Mouse (Mus musculus) embryonic stem cell, embryonic (primary cell): ENCODE measurements around the gene Gipr.
"Not testable (repeated sequence)": the region's sequence is repeated elsewhere in the genome, so short reads cannot be mapped to it uniquely, and the experiment has no call there.

ENCODE experiments used
- CTCF ChIA-PET, 4 experiments: fragments of 300-600 bp in 2 of 4; fragments of 350-600 bp in 2 of 4; sonication (Branson Sonifier 250); formaldehyde crosslinking; loops; one replicate each; lab custom pipeline; 2022; ENCODE audit warnings: inconsistent platforms in 2 of 4; lab: Charles Lee
- POLR2A ChIA-PET, 4 experiments: fragments of 300-600 bp in 2 of 4; fragments of 350-600 bp in 2 of 4; sonication (Branson Sonifier 250); formaldehyde crosslinking; loops; one replicate each; lab custom pipeline; 2022; ENCODE audit warnings: antibody characterized with exemption in 4 of 4, inconsistent platforms in 1 of 4; lab: Charles Lee

Gene Gipr

DNA sequence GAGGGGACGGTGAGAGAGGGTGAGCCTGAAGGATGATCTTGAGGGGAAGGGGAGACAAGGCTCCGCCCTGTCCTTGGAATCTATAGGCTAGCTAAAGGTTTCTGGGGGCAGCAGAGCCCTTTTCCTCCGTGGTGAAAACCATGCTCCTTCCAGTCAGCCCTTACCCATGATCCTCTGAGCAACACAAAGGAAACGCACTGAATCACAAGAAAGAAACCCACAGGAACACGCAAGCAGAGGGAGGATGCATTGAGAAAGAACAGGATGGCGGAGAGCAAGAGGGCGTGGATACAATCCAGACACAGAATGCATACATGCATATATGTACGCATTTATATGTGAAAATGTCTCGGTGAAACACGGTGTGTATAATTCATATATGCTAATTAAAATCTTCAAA is 3.6 kb upstream of the Gipr start:
- ChIA-PET CTCF (interaction anchor here in 2 of 4 experiments (1.0 to 1.2 kb wide), 2 partner anchors 37 to 48 kb away, joined by 3 read pairs; no protein-coding TSS in a partner anchor), POLR2A (interaction anchor here in 1 of 4 experiments (1.2 to 1.5 kb wide), 2 partner anchors 8 to 33 kb away, joined by 3 read pairs; no protein-coding TSS in a partner anchor)

DNA sequence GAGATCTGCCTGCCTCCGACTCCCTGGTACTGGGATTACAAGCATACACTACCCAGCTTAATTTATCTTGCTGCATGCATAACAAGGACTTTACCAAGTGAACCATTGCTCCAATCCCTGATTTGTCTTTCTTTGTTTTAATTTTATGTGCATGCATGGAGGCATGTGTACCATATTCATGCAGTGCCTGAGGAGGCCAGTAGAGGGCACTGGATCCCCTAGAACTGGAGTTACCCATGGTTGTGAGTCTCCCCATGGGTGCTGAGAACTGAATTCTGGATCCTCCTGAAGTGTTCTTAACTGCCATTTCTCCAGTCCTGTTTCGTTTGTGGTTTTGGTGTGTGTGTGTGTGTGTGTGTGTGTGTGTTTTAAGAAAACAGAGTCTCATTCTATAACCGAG is 1.1 kb upstream of the Gipr start:
- CTCF ChIA-PET, result interaction anchor here in 1 of 4 experiments (1.1 kb wide), 1 partner anchor 14 kb away, joined by 4 read pairs; no protein-coding TSS in a partner anchor

DNA sequence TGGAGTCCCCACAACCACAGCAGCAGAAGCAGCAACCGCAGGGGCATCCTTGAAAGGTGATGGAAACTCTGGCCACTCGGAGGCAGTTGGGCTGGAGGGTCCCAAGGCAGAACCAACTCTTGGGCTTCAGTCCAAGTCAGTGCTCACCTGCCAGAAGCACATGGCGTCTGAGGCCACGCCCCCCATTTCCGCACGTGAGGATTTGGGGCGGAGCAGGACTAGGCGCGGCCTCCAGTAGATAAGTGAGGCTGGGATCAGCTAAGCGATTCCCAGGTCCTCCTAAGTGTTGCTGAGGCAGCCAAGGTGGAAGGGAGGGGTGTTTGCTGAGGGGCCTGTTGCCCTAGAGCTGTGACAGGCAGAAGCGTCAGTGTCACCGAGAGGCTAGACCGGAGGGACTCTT is 949 bp downstream of the Gipr start:
- CTCF ChIA-PET, result interaction anchor here (0.6 to 3.8 kb wide), 24 partner anchors 9 to 273 kb away, joined by 3 to 31 read pairs (median 4); partner anchors contain the start of genes Eml2 (in 1 of the 4) and Six5 (in 1 of the 4)
- POLR2A ChIA-PET, result interaction anchor here in 3 of 4 experiments (0.6 to 3.4 kb wide), 21 partner anchors 9 to 205 kb away, joined by 3 to 21 read pairs (median 5); partner anchors contain the start of genes Eml2 (in 1 of the 3), Fosb (in 1 of the 3), Snrpd2 (in 1 of the 3) and Vasp (in 1 of the 3)

More for the DNA sequence above, 1.1 kb upstream of the Gipr start:
- POLR2A ChIA-PET, result interaction anchor here in 2 of 4 experiments (1.4 to 1.5 kb wide), 2 partner anchors 47 kb away, joined by 3 to 4 read pairs; partner anchors contain the start of gene Fbxo46 (in 1 of the 2)

DNA sequence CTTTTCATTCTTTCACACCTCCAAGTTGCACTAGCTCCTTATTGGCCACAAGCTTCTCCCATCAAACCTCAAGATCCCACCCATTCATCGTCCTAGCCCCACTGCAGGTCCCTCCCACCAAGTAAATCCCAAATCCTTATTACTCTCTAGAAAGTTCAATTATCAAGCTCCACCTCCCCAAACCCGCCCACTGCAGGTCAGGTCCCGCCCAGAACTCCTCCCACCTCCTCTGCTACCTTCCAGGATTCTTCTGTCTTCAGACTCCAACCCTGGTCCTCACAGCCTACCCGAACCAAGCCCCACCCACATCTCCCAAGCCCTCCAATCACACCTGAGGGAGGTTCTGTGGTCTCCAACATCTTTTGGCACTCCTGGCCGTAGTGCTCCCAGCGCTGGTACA is 1.7 kb downstream of the Gipr start:
- POLR2A ChIA-PET, result interaction anchor here in 3 of 4 experiments (0.5 to 3.4 kb wide), 47 partner anchors 8 to 560 kb away, joined by 3 to 21 read pairs (median 4); partner anchors contain the start of genes Eml2 (in 2 of the 3), Ppm1n (in 2 of the 3), Snrpd2 (in 2 of the 3) and Vasp (in 2 of the 3)
- CTCF ChIA-PET, result interaction anchor here (0.5 to 3.8 kb wide), 51 partner anchors 8 to 272 kb away, joined by 3 to 31 read pairs (median 4); partner anchors contain the start of genes Eml2 (in 1 of the 4), Gm4969 (in 1 of the 4), Qpctl (in 1 of the 4) and Rsph6a (in 1 of the 4)

DNA sequence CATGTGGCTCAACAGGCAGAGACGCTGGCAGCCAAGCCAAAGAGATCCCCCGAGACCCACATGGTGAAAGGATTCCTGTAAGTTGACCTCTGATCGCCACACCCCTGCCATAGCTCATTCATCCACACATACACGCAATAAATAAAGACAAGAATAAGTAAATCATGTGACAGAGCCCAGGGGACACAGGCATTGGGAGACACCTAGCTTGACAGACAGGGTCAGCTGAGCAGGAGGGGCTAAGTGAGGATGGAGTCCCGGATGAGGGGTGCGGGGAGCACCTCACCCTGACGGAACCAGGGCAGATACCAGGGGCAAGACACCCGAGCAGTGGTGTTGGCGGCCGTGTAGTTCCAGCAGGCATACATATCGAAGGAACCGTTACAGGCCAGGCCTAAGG is 2.2 kb downstream of the Gipr start:
- ChIA-PET POLR2A (interaction anchor here in 3 of 4 experiments (0.5 to 3.4 kb wide), 44 partner anchors 8 to 560 kb away, joined by 3 to 21 read pairs (median 4); partner anchors contain the start of genes Eml2 (in 2 of the 3), Ppm1n (in 2 of the 3), Snrpd2 (in 2 of the 3) and Vasp (in 2 of the 3)), CTCF (interaction anchor here (0.5 to 3.8 kb wide), 44 partner anchors 8 to 272 kb away, joined by 3 to 31 read pairs (median 4); partner anchors contain the start of genes Eml2 (in 1 of the 4), Gm4969 (in 1 of the 4), Qpctl (in 1 of the 4) and Rsph6a (in 1 of the 4))

DNA sequence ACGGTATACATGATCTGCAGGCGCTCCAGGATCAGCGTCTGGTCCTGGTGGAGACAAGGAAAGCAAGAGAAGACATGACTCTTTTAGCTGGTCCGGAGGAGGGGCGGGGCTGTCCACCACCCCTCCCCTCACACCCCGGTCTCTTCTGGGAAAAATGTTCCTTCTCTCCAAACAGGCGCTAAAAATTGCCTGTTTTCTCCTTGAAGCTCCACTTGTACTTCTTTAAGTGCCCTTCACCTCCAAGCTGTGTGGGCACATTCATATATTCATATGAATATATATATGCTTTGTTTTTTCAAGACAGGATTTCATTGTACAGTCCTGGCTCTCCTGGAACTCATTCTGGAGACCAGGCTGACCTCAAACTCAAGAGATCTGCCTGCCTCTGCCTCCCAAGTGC is 3.0 kb downstream of the Gipr start:
- CTCF ChIA-PET, result interaction anchor here in 3 of 4 experiments (0.9 to 3.8 kb wide), 6 partner anchors 13 to 76 kb away, joined by 3 to 31 read pairs (median 4); partner anchors contain the start of gene Eml2 (in 1 of the 3)
- POLR2A ChIA-PET, result interaction anchor here in 2 of 4 experiments (1.4 to 3.4 kb wide), 7 partner anchors 13 to 146 kb away, joined by 5 to 21 read pairs (median 10); partner anchors contain the start of genes Eml2 (in 2 of the 2), Fbxo46 (in 1 of the 2), Fosb (in 1 of the 2) and Qpctl (in 1 of the 2)

DNA sequence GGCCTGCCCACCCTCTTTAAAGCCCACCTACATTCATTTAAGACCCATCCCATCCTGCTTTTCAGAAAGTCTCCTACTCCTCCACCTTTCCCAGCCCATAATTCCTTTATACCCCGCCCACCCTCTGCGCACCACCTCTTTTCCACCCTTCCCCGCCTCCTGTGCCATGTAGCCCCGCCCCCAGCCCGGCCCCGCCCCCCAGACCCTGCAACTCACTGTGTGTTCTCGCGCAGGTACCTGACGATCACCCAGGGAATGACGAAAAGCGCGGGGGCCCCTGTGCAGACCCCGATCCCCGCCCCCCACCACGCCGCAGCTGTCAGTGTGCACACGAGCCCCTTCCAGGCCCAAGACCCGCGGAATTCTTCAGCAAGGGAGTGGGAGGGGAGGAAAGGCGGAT is 5.8 kb downstream of the Gipr start:
- POLR2A ChIA-PET, result interaction anchor here in 1 of 4 experiments (0.6 kb wide), 1 partner anchor 67 kb away, joined by 3 read pairs; no protein-coding TSS in a partner anchor

DNA sequence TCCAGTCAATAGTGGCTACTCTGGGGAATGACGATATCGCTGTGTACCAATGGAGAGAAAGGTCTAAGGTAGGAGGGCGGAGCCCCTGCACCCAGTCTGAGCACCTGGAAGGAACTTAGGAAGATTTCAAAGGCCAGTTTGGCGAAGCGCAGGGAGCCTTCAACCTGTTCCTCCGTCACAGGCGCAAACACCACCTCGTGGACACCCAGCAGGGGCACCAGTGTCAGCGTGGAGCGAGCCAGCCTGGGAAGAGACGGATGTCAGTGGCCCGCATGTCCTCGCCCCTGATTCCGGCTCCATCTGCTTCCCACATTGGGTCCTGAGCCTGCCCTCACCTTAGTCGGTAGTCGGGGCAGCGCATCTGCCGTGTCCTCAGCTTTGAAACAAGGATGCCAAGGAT is 6.5 kb downstream of the Gipr start:
- POLR2A ChIA-PET, result interaction anchor here in 1 of 4 experiments (1.1 kb wide), 1 partner anchor 14 kb away, joined by 3 read pairs; no protein-coding TSS in a partner anchor
- CTCF ChIA-PET, result interaction anchor here in 1 of 4 experiments (0.8 to 1.2 kb wide), 2 partner anchors 19 to 24 kb away, joined by 3 read pairs; no protein-coding TSS in a partner anchor

More for the DNA sequence above, 5.8 kb downstream of the Gipr start:
- CTCF ChIA-PET, result no interaction called here

DNA sequence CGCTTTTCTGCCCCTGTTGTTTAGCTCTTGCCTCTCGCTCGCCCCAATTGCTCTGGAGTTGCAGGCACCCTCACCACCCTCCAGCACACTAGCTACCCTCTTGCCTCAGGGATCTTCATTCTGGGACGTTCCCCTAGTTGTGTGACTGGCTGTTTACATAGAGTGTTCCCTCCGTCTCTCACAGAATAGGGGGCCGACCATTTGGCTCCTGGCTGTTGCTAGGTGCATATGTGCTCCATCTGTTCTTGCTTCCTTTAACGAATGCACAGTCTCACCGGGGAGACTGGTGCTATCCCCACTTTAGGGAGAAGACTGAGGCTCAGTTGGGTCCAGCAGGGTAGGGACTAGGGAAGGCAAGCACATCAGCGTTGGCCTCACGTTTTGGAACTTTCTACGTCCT is 7.3 kb downstream of the Gipr start:
- CTCF ChIA-PET, result interaction anchor here in 2 of 4 experiments (1.1 to 1.7 kb wide), 3 partner anchors 13 to 23 kb away, joined by 3 to 5 read pairs (median 3); no protein-coding TSS in a partner anchor

DNA sequence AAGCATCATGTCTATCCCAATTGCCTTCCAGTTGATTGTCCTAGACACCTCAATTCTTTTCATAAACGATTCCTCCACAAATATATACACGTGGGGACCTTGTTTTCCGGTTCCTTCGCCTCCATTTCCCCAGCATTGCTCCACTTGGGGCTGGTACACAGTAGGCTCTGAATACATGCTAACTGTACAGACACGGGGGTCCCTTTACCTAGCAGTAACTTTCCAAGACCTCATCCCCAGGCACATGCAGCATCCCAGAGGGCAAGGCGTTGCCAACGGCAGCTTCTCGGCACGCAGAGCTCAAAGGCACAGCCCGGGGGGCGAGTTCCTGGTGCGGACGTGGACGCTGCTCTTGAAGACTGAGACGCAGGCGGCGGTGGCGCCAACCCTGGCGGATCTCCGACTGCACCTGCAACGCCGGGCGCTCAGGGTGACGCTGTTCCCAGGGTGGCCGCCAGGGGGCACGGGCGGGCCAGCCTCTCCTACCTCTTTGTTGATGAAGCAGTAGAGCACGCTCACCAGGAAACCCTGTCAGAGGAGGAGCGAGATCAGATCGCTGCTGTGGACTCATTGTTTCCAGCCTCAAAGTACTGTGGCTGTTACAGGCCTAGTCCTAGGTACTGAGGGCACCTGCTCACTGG is 8.6 kb downstream of the Gipr start:
- CTCF ChIA-PET, result interaction anchor here in 2 of 4 experiments (0.8 to 1.7 kb wide), 4 partner anchors 12 to 138 kb away, joined by 3 to 5 read pairs (median 3); partner anchors contain the start of gene Ppm1n (in 1 of the 2)
- POLR2A ChIA-PET, result interaction anchor here in 1 of 4 experiments (1.4 to 1.6 kb wide), 3 partner anchors 9 to 21 kb away, joined by 3 to 5 read pairs (median 4); partner anchors contain the start of genes Eml2 and Gipr

More for the DNA sequence above, 7.3 kb downstream of the Gipr start:
- POLR2A ChIA-PET, result interaction anchor here in 2 of 4 experiments (1.1 to 1.4 kb wide), 2 partner anchors 8 to 13 kb away, joined by 3 read pairs; partner anchors contain the start of gene Gipr (in 1 of the 2)

DNA sequence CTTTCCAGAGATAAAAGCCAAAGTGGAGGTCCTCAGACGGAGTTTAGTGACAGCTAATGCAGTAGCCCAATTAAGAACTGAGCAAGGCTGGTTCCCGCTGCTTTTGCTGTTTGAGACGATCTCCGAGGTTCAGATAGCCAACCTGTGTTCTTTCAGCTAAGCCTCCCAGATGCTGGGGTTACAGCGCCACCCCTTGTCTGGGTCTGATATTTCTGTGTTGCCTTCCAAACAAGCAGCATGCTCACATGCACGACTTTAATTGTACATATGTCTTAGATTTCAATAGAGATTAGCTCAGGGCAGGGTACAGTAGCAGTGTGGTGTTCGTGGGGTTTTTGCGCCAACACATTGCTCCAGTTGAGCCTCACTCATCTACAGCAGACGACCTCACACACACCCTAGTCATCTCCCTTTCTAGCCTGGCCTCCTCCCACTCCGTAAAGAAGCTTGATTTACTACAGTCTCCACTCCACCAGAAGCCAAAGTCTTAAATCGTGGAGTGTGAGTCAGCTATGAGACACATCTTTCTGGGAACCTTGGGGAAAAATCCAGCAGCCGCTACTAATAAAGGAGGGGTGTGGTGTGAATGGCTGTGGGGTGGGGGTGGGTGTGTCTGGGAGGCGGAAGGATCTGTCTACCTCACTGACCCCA is 10.0 kb downstream of the Gipr start:
- POLR2A ChIA-PET, result interaction anchor here in 3 of 4 experiments (0.5 to 1.7 kb wide), 19 partner anchors 8 to 590 kb away, joined by 3 to 9 read pairs (median 4); partner anchors contain the start of genes Eml2 (in 1 of the 3), Six5 (in 1 of the 3) and Vasp (in 1 of the 3)
- CTCF ChIA-PET, result interaction anchor here (0.5 to 1.6 kb wide), 28 partner anchors 8 to 595 kb away, joined by 3 to 10 read pairs (median 4); partner anchors contain the start of genes Dmwd (in 2 of the 4), Fosb (in 1 of the 4), Gipr (in 1 of the 4) and Gm4969 (in 1 of the 4)

DNA sequence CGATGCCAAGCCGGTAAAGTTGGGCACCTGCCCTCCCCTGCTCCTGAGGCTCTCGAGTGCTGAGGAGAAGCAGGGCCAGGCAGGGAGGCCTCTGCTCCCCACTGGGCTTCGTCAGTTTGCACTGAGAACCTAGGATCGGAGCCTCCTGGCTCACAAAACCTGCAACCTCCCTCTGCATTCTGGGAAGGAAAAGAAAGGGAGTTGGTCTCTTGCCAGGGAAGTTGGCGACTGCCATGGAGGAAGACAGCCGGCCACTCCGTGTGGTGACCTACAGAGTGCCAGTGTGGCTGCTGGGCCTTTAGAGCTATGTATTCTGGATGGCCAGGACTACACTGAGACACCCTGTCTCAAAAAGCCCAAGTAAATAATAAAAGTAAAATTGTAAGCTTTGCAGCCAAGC is 11.1 kb downstream of the Gipr start:
- POLR2A ChIA-PET, result interaction anchor here in 3 of 4 experiments (0.7 to 1.7 kb wide), 10 partner anchors 10 to 152 kb away, joined by 3 to 9 read pairs (median 4); partner anchors contain the start of gene Six5 (in 1 of the 3)
- CTCF ChIA-PET, result interaction anchor here in 3 of 4 experiments (0.5 to 1.4 kb wide), 4 partner anchors 9 to 117 kb away, joined by 3 to 8 read pairs (median 4); partner anchors contain the start of gene Dmwd (in 1 of the 3)

DNA sequence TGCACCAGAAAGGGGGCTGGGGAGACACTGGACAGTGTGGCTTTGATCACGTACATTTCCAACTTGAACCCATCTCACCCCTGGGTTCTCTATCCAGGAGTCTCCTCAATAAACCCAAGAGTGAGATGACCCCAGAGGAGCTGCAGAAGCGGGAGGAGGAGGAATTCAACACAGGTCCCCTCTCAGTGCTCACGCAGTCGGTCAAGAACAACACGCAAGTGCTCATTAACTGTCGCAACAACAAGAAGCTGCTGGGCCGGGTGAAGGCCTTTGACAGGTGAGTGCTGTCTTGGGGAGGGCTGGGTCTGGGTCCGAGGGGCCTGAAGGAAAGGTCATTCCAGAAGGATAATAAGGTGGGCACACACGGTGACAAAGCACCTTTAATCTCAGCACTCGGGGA is 14.8 kb downstream of the Gipr start:
- POLR2A ChIA-PET, result interaction anchor here in 2 of 4 experiments (1.0 to 1.6 kb wide), 2 partner anchors 13 kb away, joined by 3 to 9 read pairs; no protein-coding TSS in a partner anchor
- CTCF ChIA-PET, result not testable (repeated sequence)

DNA sequence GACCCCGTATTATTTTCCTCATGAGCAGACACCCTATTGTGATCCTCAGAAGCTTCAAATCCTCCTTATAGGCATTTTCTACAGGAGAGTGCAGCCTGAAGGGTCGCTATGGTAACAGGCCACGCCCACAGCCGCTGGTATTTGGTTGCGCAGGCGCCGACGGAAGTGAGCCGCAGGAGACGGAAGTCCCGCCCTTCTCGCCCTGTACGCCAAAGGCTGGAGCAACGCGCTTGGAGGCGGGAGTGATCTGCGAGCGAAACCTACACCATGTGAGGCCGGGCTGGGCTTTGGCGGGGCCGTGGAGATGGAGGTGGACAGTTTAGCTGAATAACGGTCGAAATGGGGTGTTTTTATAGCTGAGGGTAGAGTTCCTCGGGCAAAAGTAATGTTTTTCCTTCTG is 16.3 kb downstream of the Gipr start, which contains the start of gene Snrpd2:
Gene Snrpd2 (plus strand): TSS at position 97 of the 400 bp plus-strand sequence.
- POLR2A ChIA-PET, result interaction anchor here in 3 of 4 experiments (0.7 to 6.6 kb wide), 13 partner anchors 12 to 209 kb away, joined by 3 to 35 read pairs (median 3); partner anchors contain the start of genes Cd3eap (in 1 of the 3), Fbxo46 (in 1 of the 3) and Ppp1r13l (in 1 of the 3)
- CTCF ChIA-PET, result interaction anchor here in 3 of 4 experiments (0.6 to 2.8 kb wide), 11 partner anchors 12 to 214 kb away, joined by 3 to 20 read pairs (median 3); partner anchors contain the start of genes Fbxo46 (in 1 of the 3) and Gm4969 (in 1 of the 3)

DNA sequence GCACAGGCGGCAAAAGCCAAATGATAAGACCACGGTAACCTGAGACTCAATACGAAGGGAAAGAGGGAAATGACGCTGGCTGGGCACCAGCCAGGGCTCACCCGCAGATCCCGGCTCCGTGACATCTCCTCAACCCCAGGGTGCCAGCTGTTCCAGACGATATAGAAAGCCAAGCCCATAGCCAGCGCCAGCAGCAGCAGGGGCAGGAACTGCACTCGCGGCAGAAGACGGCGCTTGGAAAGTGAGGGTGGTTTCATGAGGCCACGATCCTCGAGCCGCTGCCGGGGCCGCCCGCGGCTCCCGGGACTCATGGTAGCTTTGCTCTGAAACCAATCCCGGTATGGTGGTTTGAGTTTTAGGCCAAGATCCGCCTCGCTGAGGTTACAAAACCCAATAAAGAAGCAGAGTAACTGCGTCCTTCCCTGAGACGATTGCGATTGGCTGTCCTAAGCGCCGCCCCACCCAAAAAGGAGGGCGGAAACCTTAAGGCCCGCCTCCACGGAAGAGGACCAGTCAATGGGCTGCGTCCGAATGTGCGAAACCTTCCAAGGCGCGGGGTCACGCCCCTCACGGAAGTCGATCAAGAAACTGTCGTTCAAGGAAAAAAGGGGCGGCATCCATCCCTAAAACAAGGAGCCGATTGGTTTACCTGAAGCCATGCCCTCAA is 16.9 kb downstream of the Gipr start, which contains the start of gene Qpctl:
Gene Qpctl (minus strand): TSS at position 417 of the 667 bp plus-strand sequence.
- CTCF ChIA-PET, result interaction anchor here (0.6 to 2.8 kb wide), 14 partner anchors 11 to 215 kb away, joined by 3 to 20 read pairs (median 4); partner anchors contain the start of genes Fbxo46 (in 1 of the 4) and Gm4969 (in 1 of the 4)
- POLR2A ChIA-PET, result interaction anchor here in 3 of 4 experiments (0.6 to 6.6 kb wide), 16 partner anchors 12 to 210 kb away, joined by 3 to 35 read pairs (median 3); partner anchors contain the start of genes Cd3eap (in 1 of the 3), Fbxo46 (in 1 of the 3), Fosb (in 1 of the 3) and Ppp1r13l (in 1 of the 3)
